Mouse (Mus musculus): ENCODE measurements at regions not wholly inside any gene's neighbourhood (a gene's known extent, or its start where the extent isn't known, plus 50 kb on each side); places are given as distances from the start of the nearest gene placed in this dataset.

DNA sequence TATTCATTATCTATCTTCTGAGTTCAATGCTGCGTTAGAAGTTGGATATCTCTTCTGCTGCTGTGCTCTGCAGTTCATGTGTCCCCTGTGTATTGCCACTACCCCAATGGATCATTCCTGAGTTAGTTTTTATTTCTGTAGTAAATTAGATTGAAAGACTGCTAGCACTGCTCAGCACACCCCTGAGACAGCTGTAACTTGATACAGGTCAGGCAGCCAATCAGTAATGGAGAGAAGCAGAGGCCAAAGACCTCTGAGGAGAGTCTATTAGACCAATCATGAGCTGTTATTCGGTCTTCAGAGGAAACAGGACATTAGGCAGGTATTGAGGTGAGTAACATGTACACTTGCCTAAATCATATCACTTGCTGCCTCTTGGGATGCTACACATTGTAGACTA lies 837.5 kb upstream of the Chordc1 start:
- no peak for DNase-seq (ENCODE audit: low spot score)

DNA sequence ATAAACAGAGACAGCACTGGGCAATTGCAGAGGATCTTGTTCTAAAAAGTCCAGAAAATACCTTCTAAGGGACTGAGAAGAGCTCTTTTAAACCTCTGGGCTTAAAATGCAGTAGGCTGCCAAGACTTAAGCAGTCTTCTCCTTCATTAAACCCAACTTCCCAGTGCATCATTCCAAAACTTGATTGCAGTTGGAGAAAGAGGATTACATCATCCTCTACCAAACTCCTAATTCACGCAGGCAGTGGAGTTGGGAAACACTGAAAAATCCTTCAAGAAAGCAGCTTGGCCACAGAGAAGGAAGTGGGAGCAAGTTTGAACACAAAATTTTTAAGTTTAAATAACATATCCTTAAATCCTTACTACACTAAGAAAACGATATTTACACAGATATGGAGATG lies 825.5 kb upstream of the Chordc1 start:
- no peak for DNase-seq (ENCODE audit: low spot score)

GRCm38 (mm10) chr9:17484701-17485422 lies 807.1 kb upstream of the Chordc1 start:
- no peak for DNase-seq (ENCODE audit: low spot score)

GRCm38 (mm10) chr9:17500161-17500756 lies 791.7 kb upstream of the Chordc1 start:
- no peak for DNase-seq (ENCODE audit: low spot score)

DNA sequence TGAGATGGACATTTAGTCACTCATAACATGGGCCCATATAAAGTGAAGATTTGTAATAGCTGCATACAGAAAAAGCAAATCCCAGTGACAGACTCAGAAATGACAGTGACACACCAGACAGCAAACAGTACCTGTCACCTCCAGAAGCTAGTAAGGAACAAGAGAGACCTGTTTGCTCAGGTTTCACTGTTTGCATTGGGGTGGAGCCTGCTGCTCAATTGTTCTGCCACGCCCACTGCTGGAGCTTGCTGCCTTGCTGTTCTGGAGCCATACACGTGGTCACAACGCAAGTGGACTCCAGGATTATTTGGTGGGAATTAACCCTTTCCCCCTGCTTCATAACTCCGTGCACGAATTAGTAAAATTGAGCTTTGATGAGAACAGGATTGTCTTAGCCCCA lies 783.2 kb upstream of the Chordc1 start:
- DNase-seq (ENCODE audit: low spot score) = no peak

GRCm38 (mm10) chr9:17556186-17556585 lies 735.7 kb upstream of the Chordc1 start:
- DNase-seq (ENCODE audit: low spot score) = no peak

- no peak for DNase-seq (ENCODE audit: low spot score)
Measured at GRCm38 (mm10) chr9:17557611-17558370, 734.1 kb upstream of the Chordc1 start.

DNA sequence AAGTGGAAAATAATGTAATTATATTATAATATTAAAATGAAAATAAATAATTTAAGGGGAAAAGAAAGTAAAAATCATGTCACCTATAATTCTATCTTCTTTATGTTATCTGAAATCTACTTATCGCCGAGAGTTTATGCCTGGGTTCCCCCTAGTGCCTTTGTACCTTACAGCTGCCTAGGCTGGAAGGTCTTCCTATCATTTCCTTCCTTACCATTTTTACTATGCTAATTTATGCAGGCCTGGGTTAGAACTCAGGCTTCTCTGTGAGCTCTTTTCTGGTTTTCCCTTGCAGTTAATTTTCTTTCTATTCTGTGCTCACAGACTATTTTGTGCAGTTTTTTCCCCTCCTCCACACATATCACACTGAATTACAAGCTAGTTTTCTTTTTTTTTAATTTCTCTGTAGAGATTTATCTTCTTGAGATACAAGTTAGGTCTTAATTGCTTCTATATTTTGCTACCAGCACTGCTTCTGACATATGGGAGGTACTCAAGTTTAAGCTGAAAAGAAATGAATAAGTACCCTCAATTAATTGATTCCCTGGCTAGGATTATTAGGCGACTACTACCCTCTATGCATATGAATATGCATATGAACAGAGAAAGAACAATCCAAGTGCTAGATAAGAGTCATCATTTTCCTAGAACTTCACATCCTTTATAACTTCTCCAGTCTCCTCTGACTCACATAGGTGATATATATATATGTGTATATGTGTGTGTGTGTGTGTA lies 724.0 kb upstream of the Chordc1 start:
- DNase-seq (ENCODE audit: low spot score) = no peak

DNA sequence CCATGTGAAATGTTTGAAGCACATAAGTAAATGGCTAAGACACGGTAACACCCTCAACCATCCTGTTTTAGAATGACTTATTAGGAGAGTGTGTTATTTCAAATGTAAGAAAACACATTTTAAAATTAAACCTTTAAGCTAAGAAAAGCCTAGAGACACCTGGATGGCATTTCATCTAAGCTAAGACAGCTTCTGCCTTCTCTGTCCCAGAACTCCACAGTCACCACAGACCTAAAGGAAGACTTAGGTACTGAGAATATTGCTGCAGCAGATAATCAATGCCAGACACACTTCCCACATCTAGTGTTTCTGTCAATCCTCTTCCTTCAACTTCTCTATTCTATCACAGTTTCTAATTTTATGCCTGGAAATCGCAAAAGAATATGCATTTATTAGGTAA lies 704.4 kb upstream of the Chordc1 start:
- no peak for DNase-seq (ENCODE audit: low spot score)

GRCm38 (mm10) chr9:17587968-17588550 lies 703.9 kb upstream of the Chordc1 start:
- DNase-seq (ENCODE audit: low spot score) = no peak

- DNase-seq (ENCODE audit: low spot score) = peak; percentile 59
Measured at GRCm38 (mm10) chr9:17611146-17611545, 680.8 kb upstream of the Chordc1 start.

- no peak for DNase-seq (ENCODE audit: low spot score)
Measured at GRCm38 (mm10) chr9:17642513-17642912, 649.4 kb upstream of the Chordc1 start.

DNA sequence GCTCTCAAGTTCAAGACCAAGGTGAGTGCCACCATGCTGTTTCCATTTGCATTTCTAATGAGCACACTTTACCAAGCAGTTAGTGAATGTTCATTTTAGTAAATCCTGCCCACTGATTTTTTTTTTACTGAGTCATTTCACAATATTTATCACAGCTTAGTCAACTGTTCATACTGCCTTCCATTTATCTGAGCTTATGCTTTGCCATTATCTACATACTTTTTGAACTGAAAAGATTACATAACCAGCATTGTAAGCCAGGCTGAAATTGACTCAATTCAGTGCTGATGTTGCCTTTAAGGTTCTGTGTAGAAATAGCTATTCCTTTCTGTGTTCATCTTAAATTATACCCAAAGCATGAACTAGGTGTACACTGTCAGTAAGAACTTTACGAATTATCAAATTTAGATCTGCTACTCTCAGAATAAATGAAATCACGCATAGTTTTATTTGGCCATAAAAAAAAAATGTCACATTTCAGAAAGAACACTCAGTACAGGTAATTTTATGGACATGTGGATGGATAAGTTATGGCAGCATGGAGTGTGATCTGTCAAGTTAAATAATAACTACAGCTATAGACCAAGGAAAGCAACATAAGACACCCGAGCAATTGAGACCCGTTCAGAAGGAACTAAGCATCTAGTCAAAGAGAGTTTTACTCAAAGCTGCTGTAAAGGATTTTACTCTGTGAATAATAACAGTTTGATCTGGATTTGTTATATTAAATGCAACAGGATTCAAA lies 645.9 kb upstream of the Chordc1 start:
- no peak for DNase-seq (ENCODE audit: low spot score)

DNA sequence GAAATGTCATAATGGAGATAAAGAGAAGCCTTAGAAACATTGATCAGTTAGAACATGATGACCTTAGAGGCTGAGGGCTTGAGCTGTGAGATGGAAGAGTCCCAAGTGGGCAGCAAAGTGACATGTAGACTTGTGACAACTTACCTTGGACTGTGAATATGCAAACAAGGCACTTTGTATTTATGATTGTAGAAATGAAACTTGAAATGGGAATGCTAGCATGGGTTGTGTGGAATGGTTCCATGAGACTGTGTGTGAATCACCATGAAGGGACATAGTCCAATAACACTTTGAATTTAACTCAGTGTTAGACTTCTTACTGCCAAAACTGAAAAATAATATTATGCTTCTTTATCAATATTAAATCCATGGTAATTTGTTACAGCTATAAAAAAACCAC lies 638.1 kb upstream of the Chordc1 start:
- no peak for DNase-seq (ENCODE audit: low spot score)

GRCm38 (mm10) chr9:17664113-17664512 lies 627.8 kb upstream of the Chordc1 start:
- peak; percentile 39 for DNase-seq (ENCODE audit: low spot score)

GRCm38 (mm10) chr9:17668260-17668659 lies 623.7 kb upstream of the Chordc1 start:
- no peak for DNase-seq (ENCODE audit: low spot score)

GRCm38 (mm10) chr9:17675519-17675918 lies 616.4 kb upstream of the Chordc1 start:
- no peak for DNase-seq (ENCODE audit: low spot score)
